Mouse (Mus musculus) megakaryocyte, adult 5-6 weeks (primary cell): ENCODE measurements around the gene Shisa3. TPM values are rescaled to one million over a fixed set of nuclear protein-coding genes. Genes with fewer than 3 reads are reported as not detected.

Experiments used
- ATAC-seq: 2 replicates; pipeline ENCODE4 v1.8.0; 2016; ENCODE audit warnings: mild to moderate bottlenecking, inconsistent platforms; ENCODE audit not compliant: poor library complexity, severe bottlenecking
- total RNA-seq, 2 experiments: library from RNA; stranded (forward) in 1 of 2; stranded (reverse) in 1 of 2; fragments of 153-499, 151-499 nt in 1 of 2; fragments of 221-1000, 200-1000 nt in 1 of 2; gene quantifications; 2 replicates each; pipeline versions ENCODE4 v1.2.3 to v1.2.4; 2015 to 2017

Gene Shisa3
- total RNA-seq, 2 experiments from 2014 or later: not detected

DNA sequence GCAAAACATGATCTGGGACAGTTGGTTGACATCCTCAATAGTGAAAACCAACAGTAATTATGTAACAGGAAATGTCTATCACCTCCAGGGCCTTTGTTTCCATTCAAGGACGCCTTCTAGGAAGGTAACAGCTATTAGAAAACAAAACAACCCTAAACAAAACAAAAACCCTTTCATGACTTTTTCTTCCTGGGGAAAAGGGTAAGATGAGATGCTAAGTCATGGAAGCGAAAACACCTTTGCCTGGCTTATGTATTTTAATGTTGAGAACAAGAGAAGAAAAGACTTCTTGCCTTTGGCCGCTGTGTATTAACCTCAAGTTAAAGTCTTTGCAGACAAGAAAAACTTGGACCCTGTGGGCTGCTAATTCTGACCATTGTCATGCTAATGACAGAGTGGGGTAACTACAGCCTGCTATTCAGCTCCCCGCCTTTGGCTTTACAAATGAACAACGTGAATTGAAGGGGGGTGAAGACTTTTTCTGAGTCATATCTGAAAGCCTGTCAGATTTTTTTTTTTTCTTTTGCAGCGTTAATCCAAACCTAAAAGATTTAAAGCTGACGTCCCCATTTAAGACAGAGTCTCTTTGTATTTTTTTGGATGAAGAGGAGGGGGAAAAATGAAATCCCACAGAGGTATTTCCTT is 25.6 kb downstream of the Shisa3 start:
- no peak for ATAC-seq

DNA sequence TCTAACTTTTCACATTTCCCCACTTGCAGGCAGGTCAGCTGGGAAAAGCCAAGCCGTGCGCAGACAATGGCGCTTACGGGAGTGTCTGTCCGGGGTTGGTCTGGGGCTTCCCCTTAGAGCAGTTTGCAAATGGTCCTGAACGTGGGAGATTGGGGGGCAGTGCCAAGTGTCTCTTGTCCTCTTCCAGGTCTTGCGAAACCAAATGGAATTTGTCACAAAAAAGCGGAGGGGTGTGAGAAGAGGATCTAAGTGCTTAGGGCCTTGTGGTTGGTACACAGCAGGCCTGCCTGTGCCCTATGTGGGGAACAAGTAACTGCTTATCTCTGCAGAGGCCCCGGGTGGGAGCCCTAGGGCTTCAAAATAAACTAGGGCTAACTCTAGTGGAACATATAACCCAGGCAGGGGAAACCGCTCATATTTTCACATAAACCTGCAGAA is 26.2 kb downstream of the Shisa3 start:
- ATAC-seq: no peak

- no peak for ATAC-seq
Measured at GRCm38 (mm10) chr5:67634339-67634738, 26.7 kb downstream of the Shisa3 start.

- ATAC-seq: no peak
Measured at GRCm38 (mm10) chr5:67640596-67641312, 33.1 kb downstream of the Shisa3 start.

DNA sequence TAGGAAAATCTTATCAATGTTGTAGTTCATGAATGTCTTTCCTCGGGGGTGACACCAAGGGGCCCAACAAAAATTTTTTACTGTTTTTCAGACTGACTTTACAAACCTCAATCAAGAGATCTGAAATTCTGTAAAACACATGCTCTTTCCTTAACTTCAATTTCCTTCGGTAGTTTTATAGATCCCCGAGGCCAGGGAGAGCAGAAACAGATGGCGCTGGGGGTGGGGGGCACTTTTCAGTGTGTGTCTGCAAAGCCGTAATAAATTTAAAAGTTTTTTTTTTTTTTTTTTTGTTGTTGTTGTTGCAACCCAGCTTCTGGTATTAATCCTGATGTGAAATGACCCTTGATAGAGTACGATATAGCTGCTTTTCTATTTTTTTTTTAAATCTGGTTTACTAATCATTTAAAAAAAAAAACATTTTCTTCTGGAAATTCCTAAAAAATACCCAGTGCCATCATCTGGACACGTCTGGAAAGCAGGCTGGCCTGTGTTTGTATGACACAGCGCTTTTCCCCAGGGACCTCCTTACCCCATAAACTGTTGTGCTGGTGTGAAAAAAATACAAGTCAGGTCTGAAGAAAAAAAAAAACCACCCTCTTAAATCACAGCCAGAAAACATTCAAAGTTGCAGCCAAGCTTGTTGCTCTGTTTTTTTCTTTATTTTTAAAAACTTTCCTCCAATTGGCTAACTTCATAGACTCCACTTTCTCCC is 33.9 kb downstream of the Shisa3 start:
- ATAC-seq: no peak

- no peak for ATAC-seq
Measured at GRCm38 (mm10) chr5:67643537-67644255, 36.0 kb downstream of the Shisa3 start.

DNA sequence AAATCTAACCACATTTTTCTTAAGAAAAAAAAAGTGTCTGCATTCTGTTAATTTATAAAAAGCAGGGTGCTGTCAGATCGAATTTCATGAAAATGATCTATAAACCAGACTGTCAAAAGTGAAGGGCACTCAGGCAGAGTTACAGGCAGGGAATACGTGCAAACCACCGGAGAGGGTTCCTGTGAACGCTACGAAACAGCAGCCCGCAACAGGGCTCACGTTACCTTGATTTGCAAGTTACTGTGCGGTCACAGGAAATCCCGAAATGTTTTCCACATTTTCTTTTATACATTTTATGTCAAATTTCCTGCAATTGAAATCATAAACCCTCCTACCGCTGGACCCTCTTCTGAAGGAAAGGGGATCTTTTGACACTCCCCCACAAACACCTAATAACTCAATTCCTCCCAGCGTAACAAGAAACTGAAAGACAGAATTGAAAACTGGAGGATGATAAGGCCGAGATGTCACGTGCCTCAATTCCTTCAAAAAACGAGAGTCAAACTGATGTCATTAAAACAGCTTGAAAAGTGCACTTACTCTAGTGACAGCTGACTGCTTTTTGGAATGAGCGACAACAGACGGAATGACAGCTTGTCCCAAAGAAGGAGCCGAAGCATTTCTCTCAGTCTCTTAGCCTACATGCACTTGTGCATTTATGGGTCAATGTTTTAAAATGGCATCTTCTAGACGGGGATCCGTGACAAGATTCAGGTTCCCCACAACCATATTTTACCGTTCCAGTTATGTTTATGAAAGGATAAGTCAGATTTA is 39.3 kb downstream of the Shisa3 start:
- ATAC-seq: no peak

- ATAC-seq: no peak
Measured at GRCm38 (mm10) chr5:67647568-67647967, 39.9 kb downstream of the Shisa3 start.

GRCm38 (mm10) chr5:67649156-67649555 is 41.5 kb downstream of the Shisa3 start:
- no peak for ATAC-seq

- no peak for ATAC-seq
Measured at GRCm38 (mm10) chr5:67650021-67650420, 42.3 kb downstream of the Shisa3 start.

- ATAC-seq: no peak
Measured at GRCm38 (mm10) chr5:67652468-67652867, 44.8 kb downstream of the Shisa3 start.

DNA sequence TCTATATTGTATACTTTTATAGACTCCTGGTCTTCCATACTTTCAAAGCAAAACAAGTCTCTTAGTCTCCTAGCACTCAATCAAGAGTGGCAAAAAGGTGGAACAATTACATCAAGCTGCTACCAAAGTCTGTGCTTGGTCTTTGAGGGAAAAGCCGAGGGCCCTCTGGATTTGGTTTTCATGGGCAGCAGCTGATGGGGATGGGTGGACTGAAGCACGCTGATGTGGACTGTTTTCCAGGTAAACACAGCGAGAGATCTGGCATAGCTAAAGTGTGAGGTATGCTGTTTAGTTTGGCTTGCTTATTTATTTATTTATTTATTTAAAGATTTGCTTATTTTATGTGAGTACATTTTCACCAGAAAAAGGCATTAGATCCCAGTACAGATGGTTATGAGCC is 45.9 kb downstream of the Shisa3 start:
- ATAC-seq: no peak

- ATAC-seq: no peak
Measured at GRCm38 (mm10) chr5:67654572-67654971, 46.9 kb downstream of the Shisa3 start.

- ATAC-seq: no peak
Measured at GRCm38 (mm10) chr5:67655696-67656519, 48.2 kb downstream of the Shisa3 start.

- ATAC-seq: no peak
Measured at GRCm38 (mm10) chr5:67656821-67657259, 49.2 kb downstream of the Shisa3 start.

- ATAC-seq: no peak
Measured at GRCm38 (mm10) chr5:67659864-67660263, 52.2 kb downstream of the Shisa3 start.

- no peak for ATAC-seq
Measured at GRCm38 (mm10) chr5:67662715-67663114, 55.0 kb downstream of the Shisa3 start.

GRCm38 (mm10) chr5:67669436-67669896 is 61.8 kb downstream of the Shisa3 start:
- no peak for ATAC-seq

DNA sequence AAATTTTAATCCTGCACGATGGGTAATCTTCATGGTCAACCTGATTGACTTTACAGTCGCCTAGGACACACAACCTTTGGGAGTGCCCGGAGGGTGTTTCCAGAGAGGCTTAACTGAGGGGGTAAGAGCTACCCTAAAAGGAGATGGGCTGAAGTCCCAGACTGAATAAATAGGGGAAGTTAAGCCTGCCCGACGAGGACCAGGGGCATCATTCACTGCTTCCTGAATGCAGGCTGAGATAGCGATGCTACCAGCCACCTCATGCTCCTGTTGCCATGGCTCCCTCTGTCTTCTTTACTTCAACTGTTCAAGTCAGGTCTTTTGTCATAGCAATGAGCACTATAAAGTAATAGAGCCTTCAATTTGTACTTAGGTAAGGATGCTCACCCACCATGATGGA is 62.5 kb downstream of the Shisa3 start:
- ATAC-seq: no peak
